Mouse (Mus musculus) lung, adult 10 weeks (tissue): ENCODE results near the gene Mtm1. TPM values are rescaled to one million over a fixed set of nuclear protein-coding genes. Genes with fewer than 3 reads are reported as not detected.

Experiments used
- polyA plus RNA-seq: library from polyadenylated mRNA; stranded (reverse); fragments of 350-450 nt; fragmentation: Illumina TruSeq; extraction: RNeasy Lipid Tissue Mini Kit (QIAGEN cat#74804); gene quantifications from one replicate; pipeline ENCODE4 v1.2.3, GENCODE M21; 2014; ENCODE audit warnings: low read depth, low replicate concordance; ENCODE audit not compliant: insufficient read depth

Mtm1 gene
- polyA plus RNA-seq: 5.0 TPM

DNA sequence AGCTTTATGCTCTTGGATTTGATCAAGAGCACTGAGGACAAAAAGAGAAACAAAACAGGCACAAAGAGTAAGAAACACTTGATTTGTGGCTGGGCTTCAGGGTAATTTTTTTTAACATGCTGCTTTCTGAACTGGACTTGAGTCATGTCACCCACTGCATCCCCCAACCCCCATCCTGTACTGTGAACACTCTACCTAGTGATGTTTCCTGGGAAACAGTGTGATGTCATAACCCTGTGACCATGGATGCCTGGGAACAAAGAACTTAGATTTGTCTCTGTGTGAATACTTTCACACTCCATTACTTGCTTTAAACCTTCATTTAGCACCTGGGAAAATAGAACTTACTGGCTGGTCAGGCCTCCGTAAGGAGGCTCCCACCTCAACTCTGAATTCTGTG, at the start of gene Mtm1:
Mtm1 (plus strand) TSS at position 301 of the 400 bp plus-strand sequence.

DNA sequence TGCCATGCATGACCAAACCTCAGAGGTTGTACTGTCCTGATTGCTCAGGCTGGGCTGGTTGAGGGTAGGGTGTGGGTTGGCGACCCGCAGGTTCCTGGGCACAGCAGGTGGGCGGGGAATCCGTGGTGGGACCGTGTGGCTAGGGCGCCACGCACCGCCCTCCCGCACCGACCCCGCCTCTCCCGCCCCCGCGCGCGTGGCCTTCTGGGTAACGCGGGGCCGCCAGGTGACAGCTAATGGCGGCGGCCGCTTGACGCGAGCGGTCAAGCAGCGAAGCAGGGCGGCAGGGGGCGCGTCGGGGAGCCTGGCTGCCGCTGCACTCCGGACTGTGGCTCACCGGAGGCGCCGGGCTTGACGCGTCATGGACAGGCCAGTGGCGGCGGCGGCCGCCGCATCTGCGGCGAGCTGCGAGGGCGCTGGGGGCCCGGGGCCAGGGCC, 154.0 kb downstream of the Mtm1 start, which contains the start of gene Mtmr1:
Mtmr1 (plus strand) TSS at position 207 of the 438 bp plus-strand sequence.

Other genes starting within 250 kb of the Mtm1 start
- gene Mamld1, start 160.5 kb upstream of the Mtm1 start, polyA plus RNA-seq: 2.0 TPM
- 8.0 TPM for gene Mtmr1, start 154.0 kb downstream of the Mtm1 start, polyA plus RNA-seq